8 mouse cellular contexts compared by ENCODE assay signal in genomic region chr4:145034506-145035243, GRCm38 (mm10).
DNase-seq lines count a peak whose midpoint lies in the region; ATAC-seq lines count a peak whose summit lies in the region.

No protein-coding gene starts in this region.

- H3K9ac ChIP-seq in forebrain, embryonic 14.5 days (ENCODE audit: low read length) = no peak overlapping the region
- no peak overlapping the region for H3K9ac ChIP-seq in heart, embryonic 16.5 days (ENCODE audit: low read length)

- peak; percentile 23 for DNase-seq in forebrain, embryonic 10.5 days (ENCODE audit: extremely low spot score, low spot score)
- no peak for DNase-seq in forebrain, embryonic 14.5 days (ENCODE audit: low spot score)
- peak; percentile 76 for DNase-seq in c-Kit-positive CD71-positive TER-119-negative erythroid progenitor cells, embryonic 14.5 days (ENCODE audit: low read depth)
- DNase-seq in kidney, postnatal 4 days = peak; percentile 81 to 85
- peak; percentile 60 to 73 for DNase-seq in spleen, postnatal 10 days (ENCODE audit: low spot score in 2 of 2)
- DNase-seq in left cerebral cortex, adult 18-20 months (ENCODE audit: low spot score in 2 of 2) = no peak

- no peaks in the 10 kb centered on the region for H3K9me3 ChIP-seq in forebrain, embryonic 10.5 days
- H3K9me3 ChIP-seq in forebrain, embryonic 14.5 days (replicated peaks; ENCODE audit: control insufficient read depth, low read length) = no peaks in the 10 kb centered on the region
- H3K9me3 ChIP-seq in heart, embryonic 16.5 days (replicated peaks; ENCODE audit: control insufficient read depth, low read length) = no peaks in the 10 kb centered on the region

- 11% methylated on average over 11 of the region's 11 CpGs for WGBS in forebrain, embryonic 10.5 days
- 17% methylated on average over 11 of the region's 11 CpGs for WGBS in forebrain, embryonic 14.5 days
- 12% methylated on average over 11 of the region's 11 CpGs for WGBS in heart, embryonic 16.5 days

- peaks cover 42% of the 10 kb centered on the region for H3K4me1 ChIP-seq in forebrain, embryonic 10.5 days
- H3K4me1 ChIP-seq in forebrain, embryonic 14.5 days (ENCODE audit: control insufficient read depth, insufficient read depth, low read length) = no peaks in the 10 kb centered on the region; the same call in 1 of the 2 replicates
- peaks cover 33% of the 10 kb centered on the region for H3K4me1 ChIP-seq in heart, embryonic 16.5 days (ENCODE audit: control insufficient read depth, insufficient read depth, low read length)

- peak overlapping the region; percentile 51; the same call in 1 of the 2 replicates for H3K27ac ChIP-seq in forebrain, embryonic 10.5 days
- H3K27ac ChIP-seq in forebrain, embryonic 14.5 days (ENCODE audit: low read depth, low read length) = no peak overlapping the region
- peak overlapping the region; percentile 23 for H3K27ac ChIP-seq in heart, embryonic 16.5 days (ENCODE audit: low read length)

- peaks cover 10% of the 10 kb centered on the region for H3K36me3 ChIP-seq in forebrain, embryonic 10.5 days (replicated peaks)
- H3K36me3 ChIP-seq in forebrain, embryonic 14.5 days (ENCODE audit: control insufficient read depth, insufficient read depth, low read length) = peaks cover 5% of the 10 kb centered on the region; the same call in 1 of the 2 replicates
- peaks cover 6% of the 10 kb centered on the region; the same call in 1 of the 2 replicates for H3K36me3 ChIP-seq in heart, embryonic 16.5 days (ENCODE audit: control insufficient read depth, insufficient read depth)

- H3K27me3 ChIP-seq in forebrain, embryonic 10.5 days (ENCODE audit: poor library complexity, severe bottlenecking) = no peaks in the 10 kb centered on the region; the same call in 1 of the 2 replicates
- H3K27me3 ChIP-seq in forebrain, embryonic 14.5 days (replicated peaks; ENCODE audit: control insufficient read depth, insufficient read depth, low read length) = no peaks in the 10 kb centered on the region
- H3K27me3 ChIP-seq in heart, embryonic 16.5 days (ENCODE audit: control insufficient read depth, insufficient read depth, low read length) = no peaks in the 10 kb centered on the region

- no peak for ATAC-seq in forebrain, embryonic 14.5 days
- ATAC-seq in heart, embryonic 16.5 days (replicated peaks; ENCODE audit: extremely low read depth, insufficient read depth, low FRiP score) = 0 out of 2 replicates have a peak, but pooled peaks have one; percentile 33
- no peak for ATAC-seq in CD4-positive, CD25-positive, alpha-beta regulatory T cell, adult 4 months

- no peak overlapping the region for H3K4me2 ChIP-seq in forebrain, embryonic 14.5 days (ENCODE audit: low read length)
- 0 out of 2 replicates have a peak overlapping the region, but pooled peaks have one; percentile 3 for H3K4me2 ChIP-seq in heart, embryonic 16.5 days (ENCODE audit: low read depth, low read length)

- no peak overlapping the region for H3K4me3 ChIP-seq in forebrain, embryonic 10.5 days
- no peak overlapping the region for H3K4me3 ChIP-seq in forebrain, embryonic 14.5 days (ENCODE audit: low read depth, low read length)
- no peak overlapping the region for H3K4me3 ChIP-seq in heart, embryonic 16.5 days (ENCODE audit: low read length)

Comparison
In these comparisons a context has a peak if more than half of its experiments do, and no peak if none do; other contexts are left out.
1. DNase-seq: peak in forebrain, embryonic 10.5 days (single experiment), c-Kit-positive CD71-positive TER-119-negative erythroid progenitor cells, embryonic 14.5 days (single experiment), kidney, postnatal 4 days (2 of 2) and spleen, postnatal 10 days (2 of 2); none in forebrain, embryonic 14.5 days (single experiment) and left cerebral cortex, adult 18-20 months (0 of 2).